Mouse (Mus musculus) stomach, embryonic 15.5 days (tissue): Measurements from ENCODE around the gene Olfr470. TPM values are rescaled to one million over a fixed set of nuclear protein-coding genes. Genes with fewer than 3 reads are reported as not detected.
"Not testable (repeated sequence)": the region's sequence is repeated elsewhere in the genome, so short reads cannot be mapped to it uniquely, and the experiment has no call there.

Experiments
- ATAC-seq: fragments of 200-750 bp; cut with Nextera tagmentation; 2 replicates; pipeline ENCODE4 v1.8.0; 2017; ENCODE audit warnings: low read depth, moderate number of reproducible peaks, moderate TSS enrichment; ENCODE audit not compliant: insufficient read depth, low FRiP score
- H3K27ac ChIP-seq: fragments of 300-500 bp; sonication (generic); 2 replicates; pipeline ENCODE4 v1.5.1; 2015; ENCODE audit warnings: mild to moderate bottlenecking, inconsistent platforms
- H3K27me3 ChIP-seq: fragments of 300-500 bp; sonication (generic); replicated peaks from 2 replicates; pipeline ENCODE4 v1.6.1; 2015; ENCODE audit warnings: inconsistent platforms
- H3K36me3 ChIP-seq: fragments of 300-500 bp; sonication (generic); 2 replicates; pipeline ENCODE4 v1.6.1; 2015; ENCODE audit warnings: inconsistent platforms
- H3K4me1 ChIP-seq: fragments of 300-500 bp; sonication (generic); 2 replicates; pipeline ENCODE4 v1.6.1; 2015; ENCODE audit warnings: inconsistent platforms
- H3K4me2 ChIP-seq: fragments of 300-500 bp; sonication (generic); 2 replicates; pipeline ENCODE4 v1.6.1; 2015; ENCODE audit warnings: mild to moderate bottlenecking, inconsistent platforms
- H3K4me3 ChIP-seq: fragments of 300-500 bp; sonication (generic); replicated peaks from 2 replicates; pipeline ENCODE4 v1.5.1; 2015; ENCODE audit warnings: inconsistent platforms
- H3K9ac ChIP-seq: fragments of 300-500 bp; sonication (generic); 2 replicates; pipeline ENCODE4 v1.6.1; 2015; ENCODE audit warnings: inconsistent platforms
- H3K9me3 ChIP-seq: fragments of 300-500 bp; sonication (generic); 2 replicates; pipeline ENCODE4 v1.6.1; 2016; ENCODE audit warnings: inconsistent platforms
- WGBS: fragments of 180-500 bp; shearing (Covaris S2); methylation state at CpG from one replicate; pipeline ENCODE4 v1.1.7; 2015; 5-methylcytosine and 5-hydroxymethylcytosine counted together
- polyA plus RNA-seq: library from polyadenylated mRNA; unstranded; fragments of >200 nt; fragmentation: Nextera tagmentation; extraction: Ambion mirVana; gene quantifications from 2 replicates; pipeline ENCODE4 v1.2.1, GENCODE M21; 2015

Gene Olfr470
- not detected in 2 replicates for polyA plus RNA-seq

DNA sequence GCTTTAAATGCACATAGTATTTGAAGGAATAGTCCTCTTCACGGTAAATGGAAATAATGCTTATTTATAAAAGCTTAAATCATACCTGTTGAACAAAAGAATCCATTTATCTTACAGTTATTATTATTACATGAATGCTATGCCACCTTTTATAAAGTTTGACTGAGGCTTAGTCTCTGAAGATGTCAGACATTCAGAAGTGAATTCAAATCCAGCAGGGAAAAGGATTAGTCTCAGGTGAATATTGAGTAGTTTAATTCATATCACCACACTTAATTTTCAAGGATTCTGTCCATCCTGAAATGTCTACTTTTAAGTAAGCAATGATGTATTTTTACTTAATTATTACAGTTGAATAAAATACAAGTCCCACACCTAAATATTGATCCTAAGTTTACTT lies at the start of gene Olfr470:
Olfr470 (minus strand) TSS at position 101 of the 400 bp plus-strand sequence.
- ATAC-seq, H3K27ac ChIP-seq: not testable (repeated sequence)
- WGBS = 64% methylated on average over 1 of the region's 1 CpGs

DNA sequence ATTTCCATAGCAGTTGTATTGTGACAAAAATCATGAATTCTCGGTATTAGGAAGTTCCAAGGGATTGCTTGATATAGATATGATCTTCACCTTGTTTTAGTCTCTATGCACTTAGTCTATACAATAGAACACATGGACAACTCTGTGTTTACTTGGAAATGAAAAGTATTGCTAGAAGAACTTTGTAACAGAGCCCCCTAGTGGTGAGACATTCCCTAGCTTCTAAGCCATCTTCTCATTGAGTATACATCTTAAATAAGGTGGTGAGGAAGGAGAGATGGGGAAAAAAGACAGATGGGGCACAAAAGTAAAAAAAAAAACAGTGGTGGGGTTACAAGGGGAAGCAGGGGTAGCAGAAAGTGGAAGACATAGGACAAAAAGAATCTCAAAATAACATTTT lies 5.6 kb downstream of the Olfr470 start:
- no peaks in the 10 kb centered on the region for H3K36me3 ChIP-seq
- no peak for ATAC-seq

More for the DNA sequence above, at the start of gene Olfr470:
- H3K36me3 ChIP-seq, H3K9me3 ChIP-seq, H3K4me3 ChIP-seq, H3K4me1 ChIP-seq, H3K27me3 ChIP-seq, H3K4me2 ChIP-seq, H3K9ac ChIP-seq: not testable (repeated sequence)

DNA sequence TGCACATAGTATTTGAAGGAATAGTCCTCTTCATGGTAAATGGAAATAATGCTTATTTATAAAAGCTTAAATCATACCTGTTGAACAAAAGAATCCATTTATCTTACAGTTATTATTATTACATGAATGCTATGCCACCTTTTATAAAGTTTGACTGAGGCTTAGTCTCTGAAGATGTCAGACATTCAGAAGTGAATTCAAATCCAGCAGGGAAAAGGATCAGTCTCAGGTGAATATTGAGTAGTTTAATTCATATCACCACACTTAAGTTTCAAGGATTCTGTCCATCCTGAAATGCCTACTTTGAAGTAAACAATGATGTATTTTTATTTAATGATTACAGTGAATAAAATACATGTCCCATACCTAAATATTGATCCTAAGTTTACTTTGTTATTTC lies 21.8 kb downstream of the Olfr470 start, which contains the start of gene Olfr469:
Olfr469 (minus strand) TSS at position 101 of the 400 bp plus-strand sequence.
- not testable (repeated sequence) for H3K4me2 ChIP-seq, H3K27ac ChIP-seq, H3K9ac ChIP-seq, H3K36me3 ChIP-seq, ATAC-seq, H3K9me3 ChIP-seq, H3K4me1 ChIP-seq, H3K4me3 ChIP-seq, H3K27me3 ChIP-seq

More for the DNA sequence above, 5.6 kb downstream of the Olfr470 start:
- no peaks in the 10 kb centered on the region for H3K4me1 ChIP-seq
- H3K4me2 ChIP-seq = no peak overlapping the region
- H3K4me3 ChIP-seq = no peak overlapping the region
- no peak overlapping the region for H3K27ac ChIP-seq
- H3K27me3 ChIP-seq = no peaks in the 10 kb centered on the region
- H3K9ac ChIP-seq = no peak overlapping the region
- 79% methylated on average over 1 of the region's 1 CpGs for WGBS
- no peaks in the 10 kb centered on the region for H3K9me3 ChIP-seq

DNA sequence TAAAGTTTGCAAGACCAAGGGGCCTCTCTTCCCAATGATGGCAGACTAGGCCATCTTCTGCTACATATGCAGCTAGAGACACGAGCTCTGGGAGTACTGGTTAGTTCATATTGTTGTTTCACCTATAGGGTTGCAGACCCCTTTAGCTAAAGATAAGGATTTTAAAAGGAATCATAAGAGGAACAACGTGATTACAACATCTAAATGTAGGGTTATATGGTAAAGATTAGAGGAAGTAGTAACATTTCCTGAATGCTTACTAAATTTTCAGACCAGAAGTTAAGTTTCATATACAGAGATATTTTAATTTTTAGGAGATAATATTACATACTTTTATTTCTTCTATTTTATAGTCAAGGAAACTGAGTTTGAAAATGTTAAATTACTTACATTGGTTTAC lies 23.4 kb downstream of the Olfr470 start:
- not testable (repeated sequence) for H3K27ac ChIP-seq, H3K9me3 ChIP-seq, H3K4me2 ChIP-seq, H3K36me3 ChIP-seq, H3K4me1 ChIP-seq, ATAC-seq, H3K27me3 ChIP-seq, H3K4me3 ChIP-seq, H3K9ac ChIP-seq
- WGBS = 63% methylated on average over 2 of the region's 2 CpGs

DNA sequence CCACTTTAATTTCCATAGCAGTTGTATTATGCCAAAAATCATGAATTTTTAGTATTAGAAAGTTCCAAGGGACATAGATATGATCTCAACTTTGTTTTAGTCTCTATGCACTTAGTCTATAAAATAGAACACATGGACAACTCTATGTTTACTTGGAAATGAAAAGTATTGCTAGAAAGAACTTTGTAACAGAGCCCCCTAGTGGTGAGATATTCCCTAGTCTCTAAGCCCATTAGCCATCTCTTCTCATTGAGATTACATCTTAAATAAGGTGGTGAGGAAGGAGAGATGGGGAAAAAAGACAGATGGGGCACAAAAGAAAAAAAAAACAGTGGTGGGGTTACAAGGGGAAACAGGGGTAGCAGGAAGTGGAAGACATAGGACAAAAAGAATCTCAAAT lies 27.8 kb downstream of the Olfr470 start:
- Histone ChIP-seq H3K27ac (no peak overlapping the region), H3K9ac (no peak overlapping the region), H3K36me3 (no peaks in the 10 kb centered on the region), H3K27me3 (no peaks in the 10 kb centered on the region), H3K4me3 (no peak overlapping the region), H3K4me2 (no peak overlapping the region), H3K9me3 (no peaks in the 10 kb centered on the region), H3K4me1 (no peaks in the 10 kb centered on the region)
- ATAC-seq = no peak

DNA sequence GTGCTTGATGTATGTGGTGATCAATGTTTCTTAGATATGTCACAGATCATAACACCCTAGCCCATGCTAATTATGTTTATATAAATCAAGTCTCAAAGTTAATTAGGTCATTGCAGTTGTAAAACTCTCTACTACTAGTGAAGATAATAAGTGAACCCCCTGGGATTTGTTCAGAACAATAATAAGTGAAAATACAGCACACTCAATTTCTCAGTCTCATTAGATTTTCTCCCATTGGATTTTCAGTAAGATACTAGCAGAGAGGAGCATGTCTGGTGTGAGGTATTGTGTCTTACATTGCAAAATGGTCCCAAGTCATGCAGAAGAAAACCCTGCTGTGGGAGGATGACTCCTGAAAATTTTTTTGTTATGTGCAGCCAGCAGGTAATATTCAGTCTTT lies 35.3 kb downstream of the Olfr470 start, which contains the start of gene Olfr467:
Olfr467 (plus strand) TSS at position 301 of the 400 bp plus-strand sequence.
- Histone ChIP-seq H3K9ac (no peak within 1 kb of the TSS), H3K27ac (no peak within 1 kb of the TSS), H3K4me2 (no peak within 1 kb of the TSS), H3K27me3 (no peaks in the 10 kb centered on the region), H3K9me3 (no peaks in the 10 kb centered on the region), H3K4me1 (no peaks in the 10 kb centered on the region), H3K36me3 (no peaks in the 10 kb centered on the region), H3K4me3 (no peak within 1 kb of the TSS)
- ATAC-seq = no peak

DNA sequence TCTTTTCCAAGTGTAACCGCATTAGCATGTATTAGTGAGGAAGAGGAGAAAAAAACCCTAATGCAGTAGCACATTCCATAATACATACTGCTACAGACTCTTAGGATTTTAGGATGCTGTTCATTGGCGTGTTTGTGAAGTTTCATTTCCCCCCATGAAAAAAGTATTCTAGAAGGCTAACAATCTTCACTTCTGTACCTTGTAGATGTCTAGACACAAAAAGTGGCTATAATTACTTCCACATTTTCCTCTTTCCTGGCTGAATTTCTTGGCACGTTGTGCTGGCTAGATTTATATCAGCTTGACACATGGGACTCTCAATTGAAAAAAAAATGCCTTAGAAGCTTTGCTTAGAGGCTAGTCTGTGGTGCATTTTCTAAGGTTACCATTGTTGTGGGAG lies 45.2 kb downstream of the Olfr470 start:
- Histone ChIP-seq H3K36me3 (no peaks in the 10 kb centered on the region), H3K4me3 (no peak overlapping the region), H3K27me3 (no peaks in the 10 kb centered on the region), H3K9ac (no peak overlapping the region), H3K9me3 (no peaks in the 10 kb centered on the region), H3K27ac (no peak overlapping the region), H3K4me2 (no peak overlapping the region), H3K4me1 (no peaks in the 10 kb centered on the region)
- 65% methylated on average over 3 of the region's 3 CpGs for WGBS
- no peak for ATAC-seq

DNA sequence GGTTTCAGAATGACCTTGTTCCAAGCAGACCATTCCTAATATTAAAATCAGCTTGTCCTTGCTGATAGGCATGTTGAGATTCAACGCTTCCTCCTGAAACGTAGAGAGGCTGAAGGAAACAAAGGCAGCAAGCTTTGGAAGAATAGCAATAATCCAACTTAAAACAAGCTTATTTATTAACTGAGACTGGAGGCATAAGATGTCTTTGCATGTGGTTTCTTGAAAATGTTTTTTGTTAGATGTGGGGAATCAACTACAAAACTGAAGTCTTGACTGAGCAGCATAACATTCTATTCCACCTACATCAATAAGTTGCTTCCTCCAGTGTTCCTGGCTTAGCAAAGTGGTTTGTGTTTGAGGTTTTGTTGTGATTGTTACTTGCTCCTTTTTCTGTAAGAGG lies 46.2 kb downstream of the Olfr470 start, which contains the start of gene Ovch2:
Ovch2 (minus strand) TSS at position 101 of the 400 bp plus-strand sequence.
- WGBS = 82% methylated on average over 2 of the region's 2 CpGs

DNA sequence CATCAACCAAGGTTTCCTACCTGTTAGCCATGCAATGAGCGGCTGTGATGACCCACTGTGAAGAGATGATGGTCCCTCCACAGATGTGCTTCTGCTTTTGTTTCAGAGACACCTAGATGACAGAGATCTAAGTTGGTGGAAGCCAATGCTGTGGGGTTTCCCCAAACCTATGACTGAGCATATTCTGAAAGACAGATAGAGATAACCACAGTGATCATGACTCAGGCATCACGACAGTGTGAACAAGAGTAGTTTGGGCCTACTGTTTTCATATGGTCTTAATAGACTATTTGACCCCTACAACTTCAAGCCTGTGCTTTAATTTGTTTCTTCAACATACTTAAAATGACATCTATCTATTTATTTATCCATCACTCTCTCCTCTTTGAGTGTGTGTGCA lies 50.8 kb downstream of the Olfr470 start:
- Histone ChIP-seq H3K9ac (no peak overlapping the region), H3K4me1 (no peaks in the 10 kb centered on the region), H3K4me2 (no peak overlapping the region), H3K36me3 (no peaks in the 10 kb centered on the region), H3K9me3 (no peaks in the 10 kb centered on the region), H3K4me3 (no peak overlapping the region), H3K27ac (no peak overlapping the region), H3K27me3 (no peaks in the 10 kb centered on the region)
- WGBS = 89% methylated on average over 2 of the region's 2 CpGs
- ATAC-seq = no peak

More for the DNA sequence above, 46.2 kb downstream of the Olfr470 start, which contains the start of gene Ovch2:
- H3K4me1 ChIP-seq = no peaks in the 10 kb centered on the region
- no peaks in the 10 kb centered on the region for H3K27me3 ChIP-seq
- no peak within 1 kb of the TSS for H3K27ac ChIP-seq
- no peaks in the 10 kb centered on the region for H3K9me3 ChIP-seq
- H3K4me3 ChIP-seq = no peak within 1 kb of the TSS
- H3K4me2 ChIP-seq = no peak within 1 kb of the TSS
- no peaks in the 10 kb centered on the region for H3K36me3 ChIP-seq
- H3K9ac ChIP-seq = no peak within 1 kb of the TSS
- ATAC-seq = no peak

Other genes starting within 250 kb of the Olfr470 start
- gene 5330417H12Rik, start 222.3 kb downstream of the Olfr470 start, polyA plus RNA-seq = not detected in 2 replicates
- gene Cyb5r2, start 89.5 kb downstream of the Olfr470 start, polyA plus RNA-seq = 0.18 and 0.34 TPM in 2 replicates
- not detected in 2 replicates for gene Ovch2, start 46.3 kb downstream of the Olfr470 start, polyA plus RNA-seq
- gene Olfr467, start 35.2 kb downstream of the Olfr470 start, polyA plus RNA-seq = not detected in 2 replicates
- gene Olfr469, start 21.9 kb downstream of the Olfr470 start, polyA plus RNA-seq = not detected in 2 replicates
- gene Olfr472, start 50.4 kb upstream of the Olfr470 start, polyA plus RNA-seq = 0.03 TPM in 1 of 2 replicates, not detected in the other
- not detected in 2 replicates for gene Olfr473, start 83.0 kb upstream of the Olfr470 start, polyA plus RNA-seq
- gene Olfr474, start 107.2 kb upstream of the Olfr470 start, polyA plus RNA-seq = not detected in 2 replicates
- not detected in 2 replicates for gene Olfr476, start 117.3 kb upstream of the Olfr470 start, polyA plus RNA-seq
- gene Olfr477, start 139.2 kb upstream of the Olfr470 start, polyA plus RNA-seq = not detected in 2 replicates
- gene Olfr478, start 186.5 kb upstream of the Olfr470 start, polyA plus RNA-seq = not detected in 2 replicates
- gene Olfr479, start 203.2 kb upstream of the Olfr470 start, polyA plus RNA-seq = not detected in 2 replicates
- gene Olfr480, start 219.9 kb upstream of the Olfr470 start, polyA plus RNA-seq = not detected in 2 replicates
- not detected in 2 replicates for gene Olfr481, start 232.4 kb upstream of the Olfr470 start, polyA plus RNA-seq